Mouse (Mus musculus) liver, adult 2 months (tissue): Measurements from ENCODE around the gene Grin3b.

Experiments
- CTCF ChIP-seq: fragments of 200-500 bp; IDR thresholded peaks from 2 replicates; pipeline ENCODE4 v1.5.1; 2011; ENCODE audit warnings: low read depth, low read length, control low read depth
- POLR2A ChIP-seq: fragments of 200-500 bp; IDR thresholded peaks from 2 replicates; pipeline ENCODE4 v1.6.1; 2011; ENCODE audit warnings: low read length, control low read depth; ENCODE audit not compliant: insufficient read depth; ENCODE audit errors: extremely low read depth

DNA sequence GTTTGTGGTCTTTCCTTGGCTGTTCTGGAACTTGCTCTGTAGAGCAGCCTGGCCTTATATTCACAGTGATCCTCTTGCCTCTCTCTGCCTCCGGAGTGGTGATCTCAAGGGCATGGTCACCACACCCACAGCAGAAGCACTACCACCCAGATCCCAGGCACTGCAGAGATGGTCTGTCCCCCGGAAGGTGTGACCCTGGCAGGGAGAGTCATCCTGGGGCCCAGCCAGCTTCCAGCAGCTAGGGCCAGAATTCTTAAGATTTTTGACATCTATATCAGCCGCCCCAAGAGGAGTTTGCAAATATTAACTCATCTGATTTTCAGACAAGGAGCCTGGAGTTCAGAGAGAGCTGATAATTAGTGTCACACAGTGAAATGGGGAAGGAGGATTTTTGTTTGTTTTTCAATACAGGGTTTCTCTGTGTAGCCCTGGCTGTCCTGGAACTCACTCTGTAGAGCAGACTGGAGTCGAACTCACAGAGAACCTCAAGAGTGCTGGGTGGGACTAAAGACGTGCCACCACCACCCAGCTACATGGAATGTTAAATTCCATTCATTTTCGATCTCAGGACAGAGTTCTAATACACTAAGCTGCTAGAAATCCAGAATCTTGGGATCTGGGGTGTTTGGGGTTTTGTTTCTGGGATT, 15.8 kb downstream of the Grin3b start:
- no peak for TF ChIP-seq CTCF
- no peak for TF ChIP-seq POLR2A
